Mouse (Mus musculus): Measurements from ENCODE around the gene Tbcc. TPM values are rescaled to one million over a fixed set of nuclear protein-coding genes. Genes with fewer than 3 reads are reported as not detected.
"Not testable (repeated sequence)": the region's sequence is repeated elsewhere in the genome, so short reads cannot be mapped to it uniquely, and the experiment has no call there.

Gene Tbcc
- polyA plus RNA-seq (2015; fragmentation: Nextera tagmentation; extraction: Ambion mirVana), result 20.9 and 23.2 TPM in 2 replicates

GRCm38 (mm10) chr17:46890116-46890815 is at the start of gene Tbcc:
Tbcc (plus strand) TSS chr17:46890684.
- under 1% methylated on average over 40 of the region's 40 CpGs for WGBS (ENCODE audit: insufficient replicate concordance)
- Histone ChIP-seq H3K36me3 (replicated peaks) (peaks cover 6% of the 10 kb centered on the region; the same call in 1 of the 2 replicates), H3K4me1 (replicated peaks) (peaks cover 73% of the 10 kb centered on the region), H3K9me3 (replicated peaks) (no peaks in the 10 kb centered on the region), H3K27ac (replicated peaks) (peak within 1 kb of the TSS; percentile 89), H3K9ac (peak within 1 kb of the TSS; percentile 91), H3K27me3 (no peaks in the 10 kb centered on the region), H3K4me2 (peak within 1 kb of the TSS; percentile 99), H3K4me3 (replicated peaks) (peak within 1 kb of the TSS; percentile 91)
- ATAC-seq (ENCODE audit: insufficient read depth), result peak; percentile 91

GRCm38 (mm10) chr17:46843022-46843421 is 47.5 kb upstream of the Tbcc start:
- H3K27ac ChIP-seq (replicated peaks), result no peak overlapping the region
- no peak overlapping the region for H3K9ac ChIP-seq
- no peak overlapping the region for H3K4me3 ChIP-seq (replicated peaks)
- no peaks in the 10 kb centered on the region for H3K9me3 ChIP-seq (replicated peaks)
- WGBS (ENCODE audit: insufficient replicate concordance), result 58% methylated on average over 2 of the region's 2 CpGs
- no peaks in the 10 kb centered on the region; the same call in 1 of the 2 replicates for H3K36me3 ChIP-seq (replicated peaks)
- ATAC-seq (ENCODE audit: insufficient read depth), result no peak
- peaks cover 16% of the 10 kb centered on the region for H3K4me1 ChIP-seq (replicated peaks)
- no peaks in the 10 kb centered on the region for H3K27me3 ChIP-seq
- H3K4me2 ChIP-seq, result no peak overlapping the region

GRCm38 (mm10) chr17:46843716-46844115 is 46.8 kb upstream of the Tbcc start:
- H3K4me2 ChIP-seq, result no peak overlapping the region
- H3K27ac ChIP-seq (replicated peaks), result no peak overlapping the region
- ATAC-seq (ENCODE audit: insufficient read depth), result no peak
- no peak overlapping the region for H3K9ac ChIP-seq
- no peaks in the 10 kb centered on the region for H3K9me3 ChIP-seq (replicated peaks)
- WGBS (ENCODE audit: insufficient replicate concordance), result 84% methylated on average over 7 of the region's 7 CpGs
- H3K27me3 ChIP-seq, result no peaks in the 10 kb centered on the region
- no peaks in the 10 kb centered on the region; the same call in 1 of the 2 replicates for H3K36me3 ChIP-seq (replicated peaks)
- no peak overlapping the region for H3K4me3 ChIP-seq (replicated peaks)
- peaks cover 9% of the 10 kb centered on the region for H3K4me1 ChIP-seq (replicated peaks)

GRCm38 (mm10) chr17:46844811-46845210 is 45.7 kb upstream of the Tbcc start:
- H3K4me3 ChIP-seq (replicated peaks), result no peak overlapping the region
- no peaks in the 10 kb centered on the region for H3K27me3 ChIP-seq
- H3K4me2 ChIP-seq, result no peak overlapping the region
- H3K9me3 ChIP-seq (replicated peaks), result no peaks in the 10 kb centered on the region
- WGBS (ENCODE audit: insufficient replicate concordance), result 76% methylated on average over 10 of the region's 10 CpGs
- ATAC-seq (ENCODE audit: insufficient read depth), result no peak
- H3K9ac ChIP-seq, result no peak overlapping the region
- no peak overlapping the region for H3K27ac ChIP-seq (replicated peaks)
- no peaks in the 10 kb centered on the region; the same call in 1 of the 2 replicates for H3K36me3 ChIP-seq (replicated peaks)
- 0 out of 2 replicates have a peak, but pooled peaks cover 7% of the 10 kb centered on the region for H3K4me1 ChIP-seq (replicated peaks)

- H3K27me3 ChIP-seq, result no peaks in the 10 kb centered on the region
- no peaks in the 10 kb centered on the region for H3K9me3 ChIP-seq (replicated peaks)
- H3K9ac ChIP-seq, result no peak overlapping the region
- 72% methylated on average over 12 of the region's 12 CpGs for WGBS (ENCODE audit: insufficient replicate concordance)
- H3K4me1 ChIP-seq (replicated peaks), result 0 out of 2 replicates have a peak, but pooled peaks cover 7% of the 10 kb centered on the region
- no peak overlapping the region for H3K4me3 ChIP-seq (replicated peaks)
- H3K27ac ChIP-seq (replicated peaks), result no peak overlapping the region
- H3K36me3 ChIP-seq (replicated peaks), result no peaks in the 10 kb centered on the region; the same call in 1 of the 2 replicates
- ATAC-seq (ENCODE audit: insufficient read depth), result no peak
- no peak overlapping the region for H3K4me2 ChIP-seq
These were observed 45.2 kb upstream of the Tbcc start for GRCm38 (mm10) chr17:46845262-46845661.

GRCm38 (mm10) chr17:46846573-46846972 is 43.9 kb upstream of the Tbcc start:
- H3K9me3 ChIP-seq (replicated peaks); ATAC-seq (ENCODE audit: insufficient read depth); H3K4me1 ChIP-seq (replicated peaks); H3K9ac ChIP-seq; H3K4me3 ChIP-seq (replicated peaks); H3K36me3 ChIP-seq (replicated peaks); H3K4me2 ChIP-seq; H3K27me3 ChIP-seq; H3K27ac ChIP-seq (replicated peaks): not testable (repeated sequence)
- 91% methylated on average over 18 of the region's 18 CpGs for WGBS (ENCODE audit: insufficient replicate concordance)

- Histone ChIP-seq H3K9me3 (replicated peaks) (no peaks in the 10 kb centered on the region), H3K27me3 (no peaks in the 10 kb centered on the region), H3K4me2 (no peak overlapping the region), H3K4me1 (replicated peaks) (peaks cover 7% of the 10 kb centered on the region; the same call in 1 of the 2 replicates), H3K36me3 (replicated peaks) (no peaks in the 10 kb centered on the region; the same call in 1 of the 2 replicates), H3K27ac (replicated peaks) (no peak overlapping the region), H3K9ac (no peak overlapping the region), H3K4me3 (replicated peaks) (no peak overlapping the region)
- no peak for ATAC-seq (ENCODE audit: insufficient read depth)
- WGBS (ENCODE audit: insufficient replicate concordance), result 92% methylated on average over 7 of the region's 7 CpGs
These were observed 43.3 kb upstream of the Tbcc start for GRCm38 (mm10) chr17:46847206-46847605.

GRCm38 (mm10) chr17:46852725-46853124 is 37.8 kb upstream of the Tbcc start:
- H3K9me3 ChIP-seq (replicated peaks), result no peaks in the 10 kb centered on the region
- WGBS (ENCODE audit: insufficient replicate concordance), result 35% methylated on average over 6 of the region's 6 CpGs
- H3K4me1 ChIP-seq (replicated peaks), result peaks cover 39% of the 10 kb centered on the region
- no peak for ATAC-seq (ENCODE audit: insufficient read depth)
- H3K36me3 ChIP-seq (replicated peaks), result no peaks in the 10 kb centered on the region
- 0 out of 2 replicates have a peak overlapping the region, but pooled peaks have one; percentile 29 for H3K27ac ChIP-seq (replicated peaks)
- H3K27me3 ChIP-seq, result no peaks in the 10 kb centered on the region
- no peak overlapping the region for H3K9ac ChIP-seq
- no peak overlapping the region for H3K4me2 ChIP-seq
- no peak overlapping the region for H3K4me3 ChIP-seq (replicated peaks)

- peaks cover 39% of the 10 kb centered on the region for H3K4me1 ChIP-seq (replicated peaks)
- no peaks in the 10 kb centered on the region for H3K36me3 ChIP-seq (replicated peaks)
- no peak overlapping the region for H3K4me3 ChIP-seq (replicated peaks)
- no peak overlapping the region for H3K9ac ChIP-seq
- H3K27ac ChIP-seq (replicated peaks), result 0 out of 2 replicates have a peak overlapping the region, but pooled peaks have one; percentile 29
- H3K27me3 ChIP-seq, result no peaks in the 10 kb centered on the region
- no peaks in the 10 kb centered on the region for H3K9me3 ChIP-seq (replicated peaks)
- no peak for ATAC-seq (ENCODE audit: insufficient read depth)
- no peak overlapping the region for H3K4me2 ChIP-seq
- WGBS (ENCODE audit: insufficient replicate concordance), result 57% methylated on average over 6 of the region's 6 CpGs
These were observed 37.2 kb upstream of the Tbcc start for GRCm38 (mm10) chr17:46853281-46853680.

GRCm38 (mm10) chr17:46854096-46854495 is 36.4 kb upstream of the Tbcc start:
- Histone ChIP-seq H3K4me1 (replicated peaks) (peaks cover 43% of the 10 kb centered on the region), H3K36me3 (replicated peaks) (no peaks in the 10 kb centered on the region), H3K9me3 (replicated peaks) (no peaks in the 10 kb centered on the region), H3K4me3 (replicated peaks) (no peak overlapping the region), H3K27me3 (no peaks in the 10 kb centered on the region), H3K27ac (replicated peaks) (peak overlapping the region; percentile 63), H3K9ac (no peak overlapping the region), H3K4me2 (no peak overlapping the region)
- ATAC-seq (ENCODE audit: insufficient read depth), result no peak
- WGBS (ENCODE audit: insufficient replicate concordance), result 78% methylated on average over 7 of the region's 7 CpGs

- Histone ChIP-seq H3K27ac (replicated peaks) (peak overlapping the region; percentile 63), H3K9me3 (replicated peaks) (no peaks in the 10 kb centered on the region), H3K4me1 (replicated peaks) (peaks cover 44% of the 10 kb centered on the region), H3K27me3 (no peaks in the 10 kb centered on the region), H3K9ac (no peak overlapping the region), H3K36me3 (replicated peaks) (no peaks in the 10 kb centered on the region), H3K4me3 (replicated peaks) (no peak overlapping the region), H3K4me2 (peak overlapping the region; percentile 79)
- ATAC-seq (ENCODE audit: insufficient read depth), result no peak
- 45% methylated on average over 8 of the region's 8 CpGs for WGBS (ENCODE audit: insufficient replicate concordance)
These were observed 35.8 kb upstream of the Tbcc start for GRCm38 (mm10) chr17:46854640-46855110.
